Mouse (Mus musculus): ENCODE measurements at regions not wholly inside any gene's neighbourhood (a gene's known extent, or its start where the extent isn't known, plus 50 kb on each side); places are given as distances from the start of the nearest gene placed in this dataset.

GRCm38 (mm10) chr12:54396952-54397351 is 193.3 kb upstream of the Egln3 start:
- no peak for DNase-seq (ENCODE audit: low read depth in 2 of 2, low spot score in 2 of 2)

- no peak for DNase-seq (ENCODE audit: low read depth in 2 of 2, low spot score in 2 of 2)
These were observed 192.7 kb upstream of the Egln3 start for GRCm38 (mm10) chr12:54396341-54396740.

- DNase-seq (ENCODE audit: low read depth in 2 of 2, low spot score in 2 of 2) = no peak
These were observed 181.7 kb upstream of the Egln3 start for GRCm38 (mm10) chr12:54385401-54385800.

- DNase-seq (ENCODE audit: low read depth in 2 of 2, low spot score in 2 of 2) = no peak
These were observed 180.5 kb upstream of the Egln3 start for GRCm38 (mm10) chr12:54384116-54384515.

GRCm38 (mm10) chr12:54382965-54383364 is 179.3 kb upstream of the Egln3 start:
- no peak for DNase-seq (ENCODE audit: low read depth in 2 of 2, low spot score in 2 of 2)

- no peak for DNase-seq (ENCODE audit: low read depth in 2 of 2, low spot score in 2 of 2)
These were observed 178.4 kb upstream of the Egln3 start for GRCm38 (mm10) chr12:54382061-54382460.

- DNase-seq (ENCODE audit: low read depth in 2 of 2, low spot score in 2 of 2) = no peak
These were observed 176.7 kb upstream of the Egln3 start for GRCm38 (mm10) chr12:54380322-54380721.

GRCm38 (mm10) chr12:54378576-54378975 is 174.9 kb upstream of the Egln3 start:
- no peak for DNase-seq (ENCODE audit: low read depth in 2 of 2, low spot score in 2 of 2)

GRCm38 (mm10) chr12:54374060-54374459 is 170.4 kb upstream of the Egln3 start:
- no peak for DNase-seq (ENCODE audit: low read depth in 2 of 2, low spot score in 2 of 2)

- no peak for DNase-seq (ENCODE audit: low read depth in 2 of 2, low spot score in 2 of 2)
These were observed 165.6 kb upstream of the Egln3 start for GRCm38 (mm10) chr12:54369217-54369616.

- no peak for DNase-seq (ENCODE audit: low read depth in 2 of 2, low spot score in 2 of 2)
These were observed 160.9 kb upstream of the Egln3 start for GRCm38 (mm10) chr12:54364381-54365095.

GRCm38 (mm10) chr12:54361762-54362161 is 158.1 kb upstream of the Egln3 start:
- DNase-seq (ENCODE audit: low read depth in 2 of 2, low spot score in 2 of 2) = no peak

- no peak for DNase-seq (ENCODE audit: low read depth in 2 of 2, low spot score in 2 of 2)
These were observed 150.5 kb upstream of the Egln3 start for GRCm38 (mm10) chr12:54354187-54354586.

- DNase-seq (ENCODE audit: low read depth in 2 of 2, low spot score in 2 of 2) = no peak
These were observed 150.0 kb upstream of the Egln3 start for GRCm38 (mm10) chr12:54353694-54354093.

- DNase-seq (ENCODE audit: low read depth in 2 of 2, low spot score in 2 of 2) = no peak
These were observed 149.4 kb upstream of the Egln3 start for GRCm38 (mm10) chr12:54352963-54353606.

- no peak for DNase-seq (ENCODE audit: low read depth in 2 of 2, low spot score in 2 of 2)
These were observed 146.6 kb upstream of the Egln3 start for GRCm38 (mm10) chr12:54350293-54350692.

GRCm38 (mm10) chr12:54349403-54349802 is 145.7 kb upstream of the Egln3 start:
- no peak for DNase-seq (ENCODE audit: low read depth in 2 of 2, low spot score in 2 of 2)

- no peak for DNase-seq (ENCODE audit: low read depth in 2 of 2, low spot score in 2 of 2)
These were observed 139.8 kb upstream of the Egln3 start for GRCm38 (mm10) chr12:54343493-54343892.

GRCm38 (mm10) chr12:54335509-54335908 is 131.8 kb upstream of the Egln3 start:
- DNase-seq (ENCODE audit: low read depth in 2 of 2, low spot score in 2 of 2) = no peak

- DNase-seq (ENCODE audit: low read depth in 2 of 2, low spot score in 2 of 2) = no peak
These were observed 131.0 kb upstream of the Egln3 start for GRCm38 (mm10) chr12:54334491-54335132.

- no peak for DNase-seq (ENCODE audit: low read depth in 2 of 2, low spot score in 2 of 2)
These were observed 130.1 kb upstream of the Egln3 start for GRCm38 (mm10) chr12:54333632-54334321.

- no peak for DNase-seq (ENCODE audit: low read depth in 2 of 2, low spot score in 2 of 2)
These were observed 123.8 kb upstream of the Egln3 start for GRCm38 (mm10) chr12:54327483-54327882.

All from CD8-positive naive resting alpha-beta T cell, adult 2 months (primary cell).